Mouse (Mus musculus): ENCODE measurements at regions not wholly inside any gene's neighbourhood (a gene's known extent, or its start where the extent isn't known, plus 50 kb on each side); places are given as distances from the start of the nearest gene placed in this dataset.

DNA sequence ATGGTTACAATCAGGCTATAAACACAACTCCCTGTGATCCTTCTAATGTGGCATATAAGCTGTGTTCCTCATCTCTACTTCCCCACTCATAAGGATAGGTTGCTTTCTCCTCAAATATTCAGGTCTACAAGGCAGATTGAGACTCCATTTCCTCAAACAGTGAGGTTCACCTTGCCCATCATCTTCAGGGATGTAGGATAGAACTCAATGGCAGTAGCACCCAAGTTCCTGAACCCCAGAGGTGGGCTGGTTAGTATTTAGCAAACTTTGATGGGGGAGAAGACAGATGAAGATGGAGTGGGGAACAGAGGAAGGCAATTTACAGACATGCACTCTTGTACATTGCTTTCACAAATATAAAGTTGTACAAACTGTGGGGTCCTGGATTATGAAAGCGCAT is 566.5 kb downstream of the Nfib start:
- TF ChIP-seq CTCF (IDR thresholded peaks at IDR 0.05; ENCODE audit: insufficient read depth, low read depth, low read length) (no peak), POLR2A (IDR thresholded peaks at IDR 0.05; ENCODE audit: insufficient read depth, low read depth, low read length) (no peak)

Data from olfactory bulb, adult 2 months (tissue).